ENCODE assay signal across 19 mouse cellular contexts in the genomic region with DNA sequence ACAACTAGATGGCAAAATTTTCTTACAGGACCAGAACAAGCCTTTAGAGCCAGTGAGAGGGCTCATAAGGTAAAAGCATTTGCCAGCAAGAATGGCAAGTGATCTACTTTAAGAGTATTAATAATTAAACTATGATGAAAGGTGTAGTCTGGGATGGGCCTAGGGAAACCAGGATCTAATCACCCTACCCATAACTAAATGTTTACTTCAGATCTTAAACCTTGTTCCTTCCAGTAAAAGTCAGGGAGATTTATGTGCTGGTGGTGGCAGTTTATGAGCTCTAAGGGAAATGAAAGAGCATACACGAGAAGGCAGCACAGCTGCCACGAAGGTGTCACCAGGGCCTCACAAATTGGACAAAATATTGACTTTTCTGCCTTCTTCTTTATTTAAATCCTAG.
"Had no signal": no experiment of that assay in that cellular context is flagged by ENCODE, and none has a peak within 500 bp of the region (broad histone marks: within the 10 kb centered on the region; RNA-seq: fewer than 3 reads in every experiment).

No protein-coding gene starts in this region.

- ATAC-seq: inflammation-experienced regulatory T-cells, adult 6 months; midbrain, embryonic 16.5 days had no signal

- H3K36me3 ChIP-seq: kidney, embryonic 15.5 days; limb, embryonic 12.5 days; limb, embryonic 15.5 days; liver, embryonic 13.5 days; midbrain, embryonic 12.5 days; neural tube, embryonic 13.5 days had no signal

- H3K4me1 ChIP-seq: kidney, embryonic 15.5 days; midbrain, embryonic 12.5 days; neural tube, embryonic 13.5 days had no signal

- H3K9me3 ChIP-seq: kidney, embryonic 15.5 days; limb, embryonic 12.5 days; limb, embryonic 15.5 days; liver, embryonic 13.5 days; midbrain, embryonic 12.5 days; neural tube, embryonic 13.5 days had no signal

- H3K9ac ChIP-seq: kidney, embryonic 15.5 days; limb, embryonic 12.5 days; limb, embryonic 15.5 days; liver, embryonic 13.5 days; midbrain, embryonic 12.5 days; neural tube, embryonic 13.5 days had no signal

- H3K4me2 ChIP-seq: kidney, embryonic 15.5 days; limb, embryonic 12.5 days; limb, embryonic 15.5 days; liver, embryonic 13.5 days; midbrain, embryonic 12.5 days; neural tube, embryonic 13.5 days had no signal

- H3K4me3 ChIP-seq: kidney, embryonic 15.5 days; limb, embryonic 12.5 days; limb, embryonic 15.5 days; liver, embryonic 13.5 days; midbrain, embryonic 12.5 days; myocyte; neural tube, embryonic 13.5 days had no signal

- DNase-seq: kidney, adult 18-20 months; kidney, postnatal 10 days; kidney, postnatal 36 days; left cerebral cortex, postnatal 4 days; liver, embryonic 13.5 days; lung, adult 2 months; lung, postnatal 14 days; retina, postnatal 1 day; right cerebral cortex, postnatal 25 days; thymus, postnatal 25 days had no signal

- H3K27me3 ChIP-seq: kidney, embryonic 15.5 days; limb, embryonic 12.5 days; limb, embryonic 15.5 days; liver, embryonic 13.5 days; midbrain, embryonic 12.5 days; neural tube, embryonic 13.5 days had no signal

- H3K27ac ChIP-seq: kidney, embryonic 15.5 days; limb, embryonic 12.5 days; limb, embryonic 15.5 days; liver, embryonic 13.5 days; macrophage; midbrain, embryonic 12.5 days; neural tube, embryonic 13.5 days had no signal
